ENCODE assay signal across 20 mouse cellular contexts in genomic region chr8:77428420-77428819, GRCm38 (mm10).
"Had no signal": no experiment of that assay in that cellular context is flagged by ENCODE, and none has a peak within 500 bp of the region (broad histone marks: within the 10 kb centered on the region; RNA-seq: fewer than 3 reads in every experiment).

No protein-coding gene starts in this region.

- H3K9me3 ChIP-seq: limb, embryonic 15.5 days; midbrain, embryonic 12.5 days; midbrain, embryonic 15.5 days; neural tube, embryonic 13.5 days; stomach, embryonic 15.5 days had no signal

- H3K27me3 ChIP-seq: limb, embryonic 15.5 days; midbrain, embryonic 12.5 days; midbrain, embryonic 15.5 days; neural tube, embryonic 13.5 days; stomach, embryonic 15.5 days had no signal

- H3K4me3 ChIP-seq: layer of hippocampus, adult 2 months; limb, embryonic 15.5 days; midbrain, embryonic 12.5 days; midbrain, embryonic 15.5 days; neural tube, embryonic 13.5 days; stomach, embryonic 15.5 days had no signal

- DNase-seq: kidney, adult 2 months; kidney, postnatal 25 days; layer of hippocampus, adult 9-11 months; liver, postnatal 0 days; lung, embryonic 14.5 days; right cerebral cortex, postnatal 14 days; right cerebral cortex, postnatal 4 days; spleen, adult 18-20 months; thymus, postnatal 25 days had no signal

- H3K36me3 ChIP-seq: midbrain, embryonic 12.5 days; midbrain, embryonic 15.5 days; neural tube, embryonic 13.5 days; stomach, embryonic 15.5 days had no signal

- H3K4me2 ChIP-seq: limb, embryonic 15.5 days; liver, embryonic 11.5 days; lung, embryonic 14.5 days; midbrain, embryonic 12.5 days; midbrain, embryonic 15.5 days; neural tube, embryonic 13.5 days; stomach, embryonic 15.5 days had no signal

- ATAC-seq: liver, postnatal 0 days; lung, postnatal 0 days; midbrain, embryonic 15.5 days had no signal

- H3K27ac ChIP-seq: kidney, postnatal 0 days; layer of hippocampus, adult 2 months; limb, embryonic 15.5 days; liver, embryonic 14.5 days; macrophage; midbrain, embryonic 12.5 days; midbrain, embryonic 15.5 days; neural tube, embryonic 13.5 days had no signal

- H3K9ac ChIP-seq: limb, embryonic 15.5 days; liver, embryonic 14.5 days; liver, postnatal 0 days; lung, embryonic 14.5 days; midbrain, embryonic 12.5 days; midbrain, embryonic 15.5 days; neural tube, embryonic 13.5 days; stomach, embryonic 15.5 days had no signal
